Mouse (Mus musculus): Measurements from ENCODE around the gene Camk1d. TPM values are rescaled to one million over a fixed set of nuclear protein-coding genes. Genes with fewer than 3 reads are reported as not detected.
A peak's percentile ranks its signal among the peaks of the same experiment; 100 is the strongest.

Gene Camk1d
- polyA plus RNA-seq, 1 experiment from 2014 or later, result 7.6 TPM

- H3K9me3 ChIP-seq (replicated peaks), result no peaks in the 10 kb centered on the region
- H3K27me3 ChIP-seq (replicated peaks), result no peaks in the 10 kb centered on the region
- H3K4me3 ChIP-seq (replicated peaks), result no peak overlapping the region
- no peaks in the 10 kb centered on the region for H3K36me3 ChIP-seq
- peaks cover 14% of the 10 kb centered on the region; the same call in 1 of the 2 replicates for H3K4me1 ChIP-seq
- no peak overlapping the region for H3K27ac ChIP-seq (replicated peaks)
- WGBS, result 74% methylated on average over 3 of the region's 3 CpGs
- no peak overlapping the region for H3K4me2 ChIP-seq
- ATAC-seq (ENCODE audit: low FRiP score), result no peak
- H3K9ac ChIP-seq (replicated peaks), result no peak overlapping the region
These were observed 19.2 kb upstream of the Camk1d start for GRCm38 (mm10) chr2:5733300-5734085.

GRCm38 (mm10) chr2:5732047-5732446, 17.7 kb upstream of the Camk1d start:
- H3K4me1 ChIP-seq, result peaks cover 14% of the 10 kb centered on the region; the same call in 1 of the 2 replicates
- H3K27ac ChIP-seq (replicated peaks), result no peak overlapping the region
- H3K4me2 ChIP-seq, result no peak overlapping the region
- no peaks in the 10 kb centered on the region for H3K36me3 ChIP-seq
- WGBS, result 90% methylated on average over 5 of the region's 5 CpGs
- H3K4me3 ChIP-seq (replicated peaks), result no peak overlapping the region
- no peak overlapping the region for H3K9ac ChIP-seq (replicated peaks)
- no peaks in the 10 kb centered on the region for H3K9me3 ChIP-seq (replicated peaks)
- no peak for ATAC-seq (ENCODE audit: low FRiP score)
- no peaks in the 10 kb centered on the region for H3K27me3 ChIP-seq (replicated peaks)

- Histone ChIP-seq H3K27me3 (replicated peaks) (no peaks in the 10 kb centered on the region), H3K9ac (replicated peaks) (no peak overlapping the region), H3K4me3 (replicated peaks) (no peak overlapping the region), H3K9me3 (replicated peaks) (no peaks in the 10 kb centered on the region), H3K4me1 (peaks cover 11% of the 10 kb centered on the region), H3K4me2 (no peak overlapping the region), H3K36me3 (no peaks in the 10 kb centered on the region), H3K27ac (replicated peaks) (no peak overlapping the region)
- ATAC-seq (ENCODE audit: low FRiP score), result no peak
- WGBS, result 52% methylated on average over 15 of the region's 15 CpGs
These were observed 16.1 kb upstream of the Camk1d start for GRCm38 (mm10) chr2:5730364-5730792.

GRCm38 (mm10) chr2:5729931-5730330, 15.6 kb upstream of the Camk1d start:
- H3K27me3 ChIP-seq (replicated peaks), result no peaks in the 10 kb centered on the region
- no peak overlapping the region for H3K27ac ChIP-seq (replicated peaks)
- H3K9ac ChIP-seq (replicated peaks), result no peak overlapping the region
- no peaks in the 10 kb centered on the region for H3K9me3 ChIP-seq (replicated peaks)
- H3K4me3 ChIP-seq (replicated peaks), result no peak overlapping the region
- no peaks in the 10 kb centered on the region for H3K36me3 ChIP-seq
- no peak overlapping the region for H3K4me2 ChIP-seq
- no peak for ATAC-seq (ENCODE audit: low FRiP score)
- H3K4me1 ChIP-seq, result peaks cover 16% of the 10 kb centered on the region
- 76% methylated on average over 7 of the region's 7 CpGs for WGBS

GRCm38 (mm10) chr2:5725028-5725701, 10.8 kb upstream of the Camk1d start:
- WGBS, result 12% methylated on average over 8 of the region's 8 CpGs
- peak overlapping the region; percentile 41; the same call in 1 of the 2 replicates for H3K27ac ChIP-seq (replicated peaks)

GRCm38 (mm10) chr2:5717675-5718074, 3.4 kb upstream of the Camk1d start:
- no peak overlapping the region for H3K4me3 ChIP-seq (replicated peaks)
- no peak overlapping the region for H3K27ac ChIP-seq (replicated peaks)
- WGBS, result 91% methylated on average over 6 of the region's 6 CpGs
- H3K36me3 ChIP-seq, result no peaks in the 10 kb centered on the region
- H3K4me1 ChIP-seq, result peaks cover 21% of the 10 kb centered on the region
- H3K9me3 ChIP-seq (replicated peaks), result 0 out of 2 replicates have a peak, but pooled peaks cover 2% of the 10 kb centered on the region
- no peak overlapping the region for H3K9ac ChIP-seq (replicated peaks)
- no peak overlapping the region for H3K4me2 ChIP-seq
- H3K27me3 ChIP-seq (replicated peaks), result no peaks in the 10 kb centered on the region; the same call in 1 of the 2 replicates
- no peak for ATAC-seq (ENCODE audit: low FRiP score)

More at GRCm38 (mm10) chr2:5725028-5725701, 10.8 kb upstream of the Camk1d start:
- H3K27me3 ChIP-seq (replicated peaks), result no peaks in the 10 kb centered on the region
- no peak overlapping the region for H3K9ac ChIP-seq (replicated peaks)
- H3K4me3 ChIP-seq (replicated peaks), result no peak overlapping the region
- peak overlapping the region; percentile 29; the same call in 1 of the 2 replicates for H3K4me2 ChIP-seq
- no peaks in the 10 kb centered on the region for H3K36me3 ChIP-seq
- H3K4me1 ChIP-seq, result peaks cover 11% of the 10 kb centered on the region
- peak; percentile 57; the same call in 1 of the 2 replicates for ATAC-seq (ENCODE audit: low FRiP score)
- no peaks in the 10 kb centered on the region for H3K9me3 ChIP-seq (replicated peaks)

GRCm38 (mm10) chr2:5715544-5715943, 1.2 kb upstream of the Camk1d start:
- no peaks in the 10 kb centered on the region; the same call in 1 of the 2 replicates for H3K27me3 ChIP-seq (replicated peaks)
- H3K9me3 ChIP-seq (replicated peaks), result 0 out of 2 replicates have a peak, but pooled peaks cover 2% of the 10 kb centered on the region
- H3K4me3 ChIP-seq (replicated peaks), result peak overlapping the region; percentile 72
- peak overlapping the region; percentile 97 for H3K4me2 ChIP-seq
- H3K9ac ChIP-seq (replicated peaks), result peak overlapping the region; percentile 72; the same call in 1 of the 2 replicates
- ATAC-seq (ENCODE audit: low FRiP score), result no peak
- 33% methylated on average over 2 of the region's 2 CpGs for WGBS
- H3K27ac ChIP-seq (replicated peaks), result no peak overlapping the region
- H3K4me1 ChIP-seq, result peaks cover 32% of the 10 kb centered on the region
- H3K36me3 ChIP-seq, result no peaks in the 10 kb centered on the region

GRCm38 (mm10) chr2:5715054-5715410, 717 bp upstream of the Camk1d start:
- Histone ChIP-seq H3K4me3 (replicated peaks) (peak overlapping the region; percentile 72), H3K9me3 (replicated peaks) (0 out of 2 replicates have a peak, but pooled peaks cover 2% of the 10 kb centered on the region), H3K4me2 (peak overlapping the region; percentile 97), H3K4me1 (peaks cover 32% of the 10 kb centered on the region), H3K36me3 (no peaks in the 10 kb centered on the region), H3K27ac (replicated peaks) (peak overlapping the region; percentile 79), H3K27me3 (replicated peaks) (no peaks in the 10 kb centered on the region; the same call in 1 of the 2 replicates), H3K9ac (replicated peaks) (peak overlapping the region; percentile 72)
- WGBS, result under 1% methylated on average over 19 of the region's 19 CpGs
- ATAC-seq (ENCODE audit: low FRiP score), result no peak; the same call in 1 of the 2 replicates

GRCm38 (mm10) chr2:5713325-5714210, 747 bp downstream of the Camk1d start:
- WGBS, result under 1% methylated on average over 49 of the region's 49 CpGs
- Histone ChIP-seq H3K4me2 (peak overlapping the region; percentile 97), H3K9ac (replicated peaks) (peak overlapping the region; percentile 72), H3K27ac (replicated peaks) (peak overlapping the region; percentile 79), H3K36me3 (no peaks in the 10 kb centered on the region), H3K27me3 (replicated peaks) (no peaks in the 10 kb centered on the region; the same call in 1 of the 2 replicates), H3K9me3 (replicated peaks) (0 out of 2 replicates have a peak, but pooled peaks cover 2% of the 10 kb centered on the region), H3K4me3 (replicated peaks) (peak overlapping the region; percentile 72), H3K4me1 (peaks cover 32% of the 10 kb centered on the region)
- ATAC-seq (ENCODE audit: low FRiP score), result peak; percentile 67

GRCm38 (mm10) chr2:5712255-5712654, 2.1 kb downstream of the Camk1d start:
- 55% methylated on average over 7 of the region's 7 CpGs for WGBS
- no peak for ATAC-seq (ENCODE audit: low FRiP score)
- Histone ChIP-seq H3K9ac (replicated peaks) (0 out of 2 replicates have a peak overlapping the region, but pooled peaks have one; percentile 15), H3K4me3 (replicated peaks) (peak overlapping the region; percentile 72), H3K36me3 (no peaks in the 10 kb centered on the region), H3K4me1 (peaks cover 32% of the 10 kb centered on the region), H3K27me3 (replicated peaks) (no peaks in the 10 kb centered on the region; the same call in 1 of the 2 replicates), H3K27ac (replicated peaks) (no peak overlapping the region), H3K4me2 (peak overlapping the region; percentile 97), H3K9me3 (replicated peaks) (no peaks in the 10 kb centered on the region)

- no peak overlapping the region for H3K4me2 ChIP-seq
- WGBS, result 83% methylated on average over 4 of the region's 4 CpGs
- H3K27me3 ChIP-seq (replicated peaks), result no peaks in the 10 kb centered on the region; the same call in 1 of the 2 replicates
- no peak overlapping the region for H3K27ac ChIP-seq (replicated peaks)
- H3K4me3 ChIP-seq (replicated peaks), result no peak overlapping the region
- H3K9ac ChIP-seq (replicated peaks), result no peak overlapping the region
- H3K36me3 ChIP-seq, result no peaks in the 10 kb centered on the region
- H3K4me1 ChIP-seq, result peaks cover 24% of the 10 kb centered on the region
- ATAC-seq (ENCODE audit: low FRiP score), result no peak
- H3K9me3 ChIP-seq (replicated peaks), result no peaks in the 10 kb centered on the region
These were observed 4.4 kb downstream of the Camk1d start for GRCm38 (mm10) chr2:5709911-5710310.

Measured in neural tube, embryonic 15.5 days (tissue).